23 mouse cellular contexts compared by ENCODE assay signal in genomic region chr17:65903826-65904225, GRCm38 (mm10). TPM values are rescaled to one million over a fixed set of nuclear protein-coding genes. Genes with fewer than 3 reads are reported as not detected.
DNase-seq lines count a peak whose midpoint lies in the region.
"Had no signal": no experiment of that assay in that cellular context is flagged by ENCODE, and none has a peak within 500 bp of the region (broad histone marks: within the 10 kb centered on the region; RNA-seq: fewer than 3 reads in every experiment).

No protein-coding gene starts in this region.

- H3K27ac ChIP-seq in heart, embryonic 10.5 days: no peak overlapping the region
- H3K27ac ChIP-seq: embryonic facial prominence, embryonic 10.5 days; embryonic facial prominence, embryonic 13.5 days; forebrain, embryonic 12.5 days; forebrain, embryonic 15.5 days; heart, adult 2 months; hindbrain, embryonic 12.5 days; hindbrain, embryonic 15.5 days had no signal

- peak; percentile 76 for DNase-seq in heart, adult 11 months
- no peak for DNase-seq in heart, embryonic 10.5 days (ENCODE audit: low spot score)
- peak; percentile 21 to 43 for DNase-seq in left cerebral cortex, postnatal 14 days (ENCODE audit: low spot score in 2 of 2)
- DNase-seq in left cerebral cortex, adult 11 months (ENCODE audit: low spot score): no peak
- DNase-seq in brain, adult 2 months (ENCODE audit: low read depth, low spot score): peak; percentile 88
- peak; percentile 20 to 34 for DNase-seq in left cerebral cortex, postnatal 36 days (ENCODE audit: low spot score in 2 of 2)
- DNase-seq in urinary bladder, postnatal 10 days (ENCODE audit: low spot score): no peak
- DNase-seq: adrenal gland, adult 2 months; adrenal gland, postnatal 14 days; cerebellum, adult 11-12 months; cerebellum, adult 8-10 months; cerebellum, postnatal 10 days; cerebellum, postnatal 36 days; embryo, embryonic 11 days; gastrocnemius, postnatal 25 days; heart, adult 2 months had no signal

- no peaks in the 10 kb centered on the region for H3K9me3 ChIP-seq in heart, embryonic 10.5 days
- H3K9me3 ChIP-seq: embryonic facial prominence, embryonic 13.5 days; forebrain, embryonic 12.5 days; forebrain, embryonic 15.5 days; hindbrain, embryonic 15.5 days had no signal

- no peaks in the 10 kb centered on the region for H3K27me3 ChIP-seq in heart, embryonic 10.5 days (ENCODE audit: insufficient read depth, poor library complexity, severe bottlenecking)
- H3K27me3 ChIP-seq: embryonic facial prominence, embryonic 13.5 days; forebrain, embryonic 12.5 days; forebrain, embryonic 15.5 days; hindbrain, embryonic 12.5 days; hindbrain, embryonic 15.5 days had no signal

- 91% methylated on average over 8 of the region's 8 CpGs for WGBS in heart, embryonic 10.5 days

- no peak overlapping the region for H3K4me3 ChIP-seq in heart, embryonic 10.5 days
- H3K4me3 ChIP-seq: embryonic facial prominence, embryonic 10.5 days; embryonic facial prominence, embryonic 13.5 days; erythroblast, embryonic 14.5 days; forebrain, embryonic 12.5 days; forebrain, embryonic 15.5 days; heart, adult 2 months; hindbrain, embryonic 12.5 days; hindbrain, embryonic 15.5 days had no signal

- peaks cover 5% of the 10 kb centered on the region; the same call in 1 of the 2 replicates for H3K36me3 ChIP-seq in heart, embryonic 10.5 days
- H3K36me3 ChIP-seq: embryonic facial prominence, embryonic 13.5 days; forebrain, embryonic 15.5 days; hindbrain, embryonic 12.5 days had no signal

- peaks cover 14% of the 10 kb centered on the region for H3K4me1 ChIP-seq in heart, embryonic 10.5 days
- H3K4me1 ChIP-seq: forebrain, embryonic 12.5 days; forebrain, embryonic 15.5 days; hindbrain, embryonic 15.5 days had no signal

- intact Hi-C loops in left cerebral cortex, postnatal 14 days (cut with DNase I): no loop called here
- intact Hi-C loops in left cerebral cortex, postnatal 36 days (cut with DNase I): no loop called here

RNA-seq across cellular contexts. Expression of gene Ralbp1, which starts 18.2 kb away (rescaled TPM):
- polyA plus RNA-seq in heart, embryonic 10.5 days (2016; fragmentation: Nextera tagmentation; extraction: Ambion mirVana): 46.1 and 52.1 TPM in 2 replicates
- total RNA-seq in left cerebral cortex, postnatal 14 days (2021): 10 to 100 TPM; 43.4 to 47.2 TPM
- total RNA-seq in left cerebral cortex, postnatal 36 days (2021): 10 to 100 TPM; 62.1 to 64.0 TPM

RNA-seq across cellular contexts. Expression of gene Twsg1, which starts 47.2 kb away (rescaled TPM):
- 74.4 and 79.4 TPM in 2 replicates for polyA plus RNA-seq in heart, embryonic 10.5 days (2016; fragmentation: Nextera tagmentation; extraction: Ambion mirVana)
- total RNA-seq in left cerebral cortex, postnatal 14 days (2021): 10 to 100 TPM; 21.9 to 25.6 TPM
- 10 to 100 TPM; 23.4 to 24.5 TPM for total RNA-seq in left cerebral cortex, postnatal 36 days (2021)

Comparison
In these comparisons a context has a peak if more than half of its experiments do, and no peak if none do; other contexts are left out.
1. DNase-seq: peak in heart, adult 11 months (single experiment), left cerebral cortex, postnatal 14 days (2 of 2), brain, adult 2 months (single experiment) and left cerebral cortex, postnatal 36 days (2 of 2); none in heart, embryonic 10.5 days (single experiment), left cerebral cortex, adult 11 months (single experiment) and urinary bladder, postnatal 10 days (single experiment).